Mouse (Mus musculus): ENCODE measurements around the gene Fuca2. TPM values are rescaled to one million over a fixed set of nuclear protein-coding genes. Genes with fewer than 3 reads are reported as not detected.

Gene Fuca2
- polyA plus RNA-seq (2014; fragmentation: Illumina TruSeq; extraction: RNeasy Lipid Tissue Mini Kit (QIAGEN cat#74804); ENCODE audit: insufficient read depth, low read depth, low replicate concordance) = 53.9 TPM

GRCm38 (mm10) chr10:13499331-13499730 is at the start of gene Fuca2:
Fuca2 (plus strand) TSS chr10:13499540.

GRCm38 (mm10) chr10:13473833-13474567 is 25.3 kb upstream of the Fuca2 start, which contains the start of gene Phactr2:
Phactr2 (minus strand) TSS chr10:13474412.

GRCm38 (mm10) chr10:13552646-13553497 is 53.5 kb downstream of the Fuca2 start, which contains the start of the genes Adat2 and Pex3:
Adat2 (plus strand) TSS chr10:13552894.
Pex3 (minus strand) TSS chr10:13553142.

Other genes starting within 250 kb of the Fuca2 start
- gene Phactr2, start 25.1 kb upstream of the Fuca2 start, polyA plus RNA-seq (2014; fragmentation: Illumina TruSeq; extraction: RNeasy Lipid Tissue Mini Kit (QIAGEN cat#74804); ENCODE audit: insufficient read depth, low read depth, low replicate concordance) = 15.6 TPM
- 2.2 TPM for gene Adat2, start 53.4 kb downstream of the Fuca2 start, polyA plus RNA-seq (2014; fragmentation: Illumina TruSeq; extraction: RNeasy Lipid Tissue Mini Kit (QIAGEN cat#74804); ENCODE audit: insufficient read depth, low read depth, low replicate concordance)
- gene Pex3, start 53.6 kb downstream of the Fuca2 start, polyA plus RNA-seq (2014; fragmentation: Illumina TruSeq; extraction: RNeasy Lipid Tissue Mini Kit (QIAGEN cat#74804); ENCODE audit: insufficient read depth, low read depth, low replicate concordance) = 21.2 TPM

Data from lung, adult 10 weeks (tissue).